Mouse (Mus musculus) frontal cortex, postnatal 36 days (tissue): ENCODE results near the gene H2-M10.2.
A peak's percentile ranks its signal among the peaks of the same experiment; 100 is the strongest.

Experiments
- DNase-seq, 2 experiments: peaks; one replicate each; pipeline ENCODE4 v3.0.0; 2022; ENCODE audit warnings: low spot score in 2 of 2

H2-M10.2 gene

GRCm38 (mm10) chr17:36286390-36286789, at the start of gene H2-M10.2:
H2-M10.2 (minus strand) TSS chr17:36286490.
- DNase-seq = no peak

- no peak for DNase-seq
Measured at GRCm38 (mm10) chr17:36326055-36326454, 39.8 kb upstream of the H2-M10.2 start, which contains the start of gene H2-M10.1. H2-M10.1 (minus strand) TSS chr17:36326155.

- DNase-seq = no peak
Measured at GRCm38 (mm10) chr17:36315689-36316253, 29.5 kb upstream of the H2-M10.2 start.

GRCm38 (mm10) chr17:36315041-36315688, 28.9 kb upstream of the H2-M10.2 start:
- peak; percentile 75 to 86 for DNase-seq

- DNase-seq = peak; percentile 14 to 18
Measured at GRCm38 (mm10) chr17:36314511-36314910, 28.2 kb upstream of the H2-M10.2 start.

GRCm38 (mm10) chr17:36309293-36309692, 23.0 kb upstream of the H2-M10.2 start:
- no peak for DNase-seq

GRCm38 (mm10) chr17:36308855-36309254, 22.6 kb upstream of the H2-M10.2 start:
- peak; percentile 43 to 81 for DNase-seq

- DNase-seq = no peak
Measured at GRCm38 (mm10) chr17:36281521-36282245, 4.6 kb downstream of the H2-M10.2 start.

GRCm38 (mm10) chr17:36274776-36275175, 11.5 kb downstream of the H2-M10.2 start:
- DNase-seq = no peak

GRCm38 (mm10) chr17:36273796-36274195, 12.5 kb downstream of the H2-M10.2 start:
- no peak for DNase-seq

GRCm38 (mm10) chr17:36272643-36273366, 13.5 kb downstream of the H2-M10.2 start:
- DNase-seq = no peak

- DNase-seq = peak; percentile 87 to 94
Measured at GRCm38 (mm10) chr17:36271586-36272256, 14.6 kb downstream of the H2-M10.2 start, which contains the start of gene Trim39. Trim39 (minus strand) TSS chr17:36272247.

- DNase-seq = peak; percentile 90 to 95
Measured at GRCm38 (mm10) chr17:36270956-36271585, 15.2 kb downstream of the H2-M10.2 start.

- no peak for DNase-seq
Measured at GRCm38 (mm10) chr17:36265834-36266233, 20.5 kb downstream of the H2-M10.2 start.

GRCm38 (mm10) chr17:36264273-36264925, 21.9 kb downstream of the H2-M10.2 start:
- no peak for DNase-seq

GRCm38 (mm10) chr17:36261511-36262166, 24.7 kb downstream of the H2-M10.2 start:
- no peak for DNase-seq

- DNase-seq = no peak
Measured at GRCm38 (mm10) chr17:36257969-36258368, 28.3 kb downstream of the H2-M10.2 start, which contains the start of gene Rpp21. Rpp21 (minus strand) TSS chr17:36258069.

- peak; percentile 80 to 88 for DNase-seq
Measured at GRCm38 (mm10) chr17:36257241-36257947, 28.9 kb downstream of the H2-M10.2 start.

- DNase-seq = no peak
Measured at GRCm38 (mm10) chr17:36253087-36253600, 33.1 kb downstream of the H2-M10.2 start.
